ENCODE assay signal across 8 mouse cellular contexts in genomic region chr2:90679061-90679810, GRCm38 (mm10). TPM values are rescaled to one million over a fixed set of nuclear protein-coding genes. Genes with fewer than 3 reads are reported as not detected.
DNase-seq lines count a peak whose midpoint lies in the region; ATAC-seq and TF ChIP-seq lines count a peak whose summit lies in the region.

No protein-coding gene starts in this region.

- H3K27me3 ChIP-seq in embryonic facial prominence, embryonic 15.5 days, result no peaks in the 10 kb centered on the region
- H3K27me3 ChIP-seq in limb, embryonic 14.5 days (ENCODE audit: control insufficient read depth, insufficient read depth, low read length), result no peaks in the 10 kb centered on the region
- H3K27me3 ChIP-seq in midbrain, postnatal 0 days (ENCODE audit: insufficient read depth, low read length), result no peaks in the 10 kb centered on the region

- TF ChIP-seq CTCF in bone marrow, adult 2 months (IDR thresholded peaks at IDR 0.05; ENCODE audit: control insufficient read depth, insufficient read depth, low read length), result no peak
- TF ChIP-seq CTCF in midbrain, postnatal 0 days (IDR thresholded peaks at IDR 0.05), result no peak; the same call in 1 of the 2 replicates

- peak; percentile 96 for DNase-seq in 416B (ENCODE audit: low read depth)
- peak; percentile 92 for DNase-seq in heart, adult 8-10 months (ENCODE audit: low spot score)
- DNase-seq in kidney, adult 9 months, result peak; percentile 91
- peak; percentile 91 for DNase-seq in limb, embryonic 14.5 days (ENCODE audit: low spot score)
- peak; percentile 91 for DNase-seq in midbrain, postnatal 0 days (ENCODE audit: low spot score)
- DNase-seq in spleen, postnatal 14 days (ENCODE audit: low spot score in 2 of 2), result peak; percentile 89 to 95

- peak; percentile 90; the same call in 1 of the 2 replicates for TF ChIP-seq POLR2A in bone marrow, adult 2 months (IDR thresholded peaks at IDR 0.05; ENCODE audit: borderline replicate concordance, control insufficient read depth, low read depth, low read length)
- TF ChIP-seq POLR2A in limb, embryonic 14.5 days (IDR thresholded peaks at IDR 0.05; ENCODE audit: borderline replicate concordance, extremely low read depth, insufficient read depth, insufficient read length), result peak; percentile 88; the same call in 1 of the 2 replicates

- peak; percentile 96 for ATAC-seq in embryonic facial prominence, embryonic 15.5 days (ENCODE audit: insufficient number of reproducible peaks, low FRiP score, low TSS enrichment, low read depth)
- peak; percentile 98 for ATAC-seq in limb, embryonic 14.5 days (ENCODE audit: low FRiP score, low read depth)
- peak; percentile 98 for ATAC-seq in midbrain, postnatal 0 days (ENCODE audit: low FRiP score)

- peak overlapping the region; percentile 75 for H3K9ac ChIP-seq in embryonic facial prominence, embryonic 15.5 days
- peak overlapping the region; percentile 80 for H3K9ac ChIP-seq in limb, embryonic 14.5 days (ENCODE audit: low read depth, low read length, severe bottlenecking)
- peak overlapping the region; percentile 74 for H3K9ac ChIP-seq in midbrain, postnatal 0 days (replicated peaks; ENCODE audit: low read length, poor library complexity, severe bottlenecking)

- H3K4me3 ChIP-seq in bone marrow, adult 2 months (replicated peaks; ENCODE audit: control insufficient read depth, low read depth, low read length), result peak overlapping the region; percentile 79
- H3K4me3 ChIP-seq in embryonic facial prominence, embryonic 15.5 days (replicated peaks), result peak overlapping the region; percentile 84
- peak overlapping the region; percentile 91 for H3K4me3 ChIP-seq in limb, embryonic 14.5 days (replicated peaks; ENCODE audit: low read length)
- peak overlapping the region; percentile 69 for H3K4me3 ChIP-seq in midbrain, postnatal 0 days (ENCODE audit: low read depth, low read length)

- peak overlapping the region; percentile 97 for H3K27ac ChIP-seq in bone marrow, adult 2 months (ENCODE audit: control insufficient read depth, insufficient read depth, low read depth, low read length, poor library complexity)
- peak overlapping the region; percentile 97 for H3K27ac ChIP-seq in embryonic facial prominence, embryonic 15.5 days (replicated peaks)
- H3K27ac ChIP-seq in limb, embryonic 14.5 days (replicated peaks; ENCODE audit: low read depth, low read length), result peak overlapping the region; percentile 91
- peak overlapping the region; percentile 82 for H3K27ac ChIP-seq in midbrain, postnatal 0 days (ENCODE audit: low read depth, low read length)

- WGBS in bone marrow, adult 2 months, result under 1% methylated on average over 63 of the region's 63 CpGs
- WGBS in embryonic facial prominence, embryonic 15.5 days, result under 1% methylated on average over 63 of the region's 63 CpGs
- WGBS in limb, embryonic 14.5 days, result under 1% methylated on average over 60 of the region's 63 CpGs
- under 1% methylated on average over 63 of the region's 63 CpGs for WGBS in midbrain, postnatal 0 days

- H3K4me2 ChIP-seq in embryonic facial prominence, embryonic 15.5 days (replicated peaks), result peak overlapping the region; percentile 83
- H3K4me2 ChIP-seq in limb, embryonic 14.5 days (replicated peaks; ENCODE audit: low read depth, low read length, severe bottlenecking), result peak overlapping the region; percentile 76
- H3K4me2 ChIP-seq in midbrain, postnatal 0 days (ENCODE audit: low read depth, low read length, poor library complexity, severe bottlenecking), result peak overlapping the region; percentile 86

- H3K36me3 ChIP-seq in embryonic facial prominence, embryonic 15.5 days, result peaks cover under 1% of the 10 kb centered on the region
- H3K36me3 ChIP-seq in limb, embryonic 14.5 days (ENCODE audit: control insufficient read depth, insufficient read depth, low read length), result peaks cover 21% of the 10 kb centered on the region
- H3K36me3 ChIP-seq in midbrain, postnatal 0 days (ENCODE audit: insufficient read depth, low read length), result peaks cover under 1% of the 10 kb centered on the region; the same call in 1 of the 2 replicates

- no peaks in the 10 kb centered on the region for H3K9me3 ChIP-seq in embryonic facial prominence, embryonic 15.5 days (replicated peaks)
- no peaks in the 10 kb centered on the region for H3K9me3 ChIP-seq in limb, embryonic 14.5 days (ENCODE audit: control insufficient read depth, low read length)
- no peaks in the 10 kb centered on the region for H3K9me3 ChIP-seq in midbrain, postnatal 0 days (ENCODE audit: low read length)

- peaks cover 1% of the 10 kb centered on the region for H3K4me1 ChIP-seq in bone marrow, adult 2 months (ENCODE audit: control insufficient read depth, insufficient read depth, low read length)
- peaks cover 10% of the 10 kb centered on the region; the same call in 1 of the 2 replicates for H3K4me1 ChIP-seq in embryonic facial prominence, embryonic 15.5 days
- H3K4me1 ChIP-seq in limb, embryonic 14.5 days (ENCODE audit: control insufficient read depth, insufficient read depth, low read length), result peaks cover 6% of the 10 kb centered on the region; the same call in 1 of the 2 replicates
- no peaks in the 10 kb centered on the region for H3K4me1 ChIP-seq in midbrain, postnatal 0 days (ENCODE audit: insufficient read depth, low read length)

RNA-seq across cellular contexts. Expression of gene Nup160, which starts 2.2 kb away (rescaled TPM):
- polyA plus RNA-seq in bone marrow, adult 2 months (2011; ENCODE audit: insufficient read depth, insufficient read length, low replicate concordance, missing spikeins), result 12.9 and 16.0 TPM in 2 replicates
- polyA plus RNA-seq in embryonic facial prominence, embryonic 15.5 days (2015; fragmentation: Nextera tagmentation; extraction: Ambion mirVana), result 30.7 and 34.0 TPM in 2 replicates
- 10 to 100 TPM in 3 of 4 experiments, 1 to 10 TPM in 1; 9.6 to 14.1 (median 13.6) TPM for total RNA-seq in heart, adult 8-10 months (2022)
- polyA plus RNA-seq in limb, embryonic 14.5 days (2012; rRNA removed), result 27.6 and 29.9 TPM in 2 replicates
- polyA plus RNA-seq in limb, embryonic 14.5 days (2014; fragmentation: Nextera tagmentation; extraction: Ambion mirVana), result 42.0 and 43.0 TPM in 2 replicates
- 16.2 and 20.9 TPM in 2 replicates for total RNA-seq in midbrain, postnatal 0 days (2014; rRNA removed)
- polyA plus RNA-seq in midbrain, postnatal 0 days (2015; fragmentation: Nextera tagmentation; extraction: Ambion mirVana), result 10.7 and 11.2 TPM in 2 replicates

Comparison
In these comparisons a context has a peak if more than half of its experiments do, and no peak if none do; other contexts are left out.
1. Peak in every context shown above with its lines: DNase-seq, ATAC-seq, H3K4me3 ChIP-seq and H3K27ac ChIP-seq.